13 mouse cellular contexts compared by ENCODE assay signal in genomic region chr4:134919733-134920540, GRCm38 (mm10). TPM values are rescaled to one million over a fixed set of nuclear protein-coding genes. Genes with fewer than 3 reads are reported as not detected.
DNase-seq lines count a peak whose midpoint lies in the region; ATAC-seq lines count a peak whose summit lies in the region.
"Had no signal": no experiment of that assay in that cellular context is flagged by ENCODE, and none has a peak within 500 bp of the region (broad histone marks: within the 10 kb centered on the region; RNA-seq: fewer than 3 reads in every experiment).

No protein-coding gene starts in this region.

- H3K4me2 ChIP-seq in liver, embryonic 12.5 days: peak overlapping the region; percentile 49
- H3K4me2 ChIP-seq in forebrain, embryonic 14.5 days (ENCODE audit: low read length): no peak overlapping the region
- H3K4me2 ChIP-seq: hindbrain, embryonic 14.5 days had no signal

- no peaks in the 10 kb centered on the region for H3K9me3 ChIP-seq in liver, embryonic 12.5 days (replicated peaks)
- no peaks in the 10 kb centered on the region for H3K9me3 ChIP-seq in forebrain, embryonic 14.5 days (replicated peaks; ENCODE audit: control insufficient read depth, low read length)

- 21% methylated on average over 12 of the region's 12 CpGs for WGBS in liver, embryonic 12.5 days (ENCODE audit: insufficient replicate concordance)
- 41% methylated on average over 12 of the region's 12 CpGs for WGBS in forebrain, embryonic 14.5 days

- H3K27ac ChIP-seq in liver, embryonic 12.5 days: peak overlapping the region; percentile 72
- H3K27ac ChIP-seq in forebrain, embryonic 14.5 days (ENCODE audit: low read depth, low read length): no peak overlapping the region
- H3K27ac ChIP-seq: hindbrain, embryonic 14.5 days had no signal

- peak; percentile 38 to 42 for DNase-seq in lung, adult 18-20 months
- no peak for DNase-seq in lung, postnatal 14 days
- DNase-seq in R1 (ENCODE audit: low read depth, low spot score): peak; percentile 74
- peak; percentile 84 for DNase-seq in thymus, postnatal 0 days (ENCODE audit: low spot score)
- no peak for DNase-seq in frontal cortex, postnatal 10 days (ENCODE audit: low spot score in 2 of 2)
- DNase-seq in forebrain, embryonic 14.5 days (ENCODE audit: low spot score): no peak
- no peak for DNase-seq in left cerebral cortex, adult 18-20 months (ENCODE audit: low spot score in 2 of 2)
- DNase-seq: cerebellum, adult 8-10 months had no signal

- H3K9ac ChIP-seq in liver, embryonic 12.5 days: peak overlapping the region; percentile 40; the same call in 1 of the 2 replicates
- no peak overlapping the region for H3K9ac ChIP-seq in forebrain, embryonic 14.5 days (ENCODE audit: low read length)
- H3K9ac ChIP-seq: hindbrain, embryonic 14.5 days had no signal

- H3K4me1 ChIP-seq in liver, embryonic 12.5 days: peaks cover 68% of the 10 kb centered on the region
- peaks cover 14% of the 10 kb centered on the region for H3K4me1 ChIP-seq in forebrain, embryonic 14.5 days (ENCODE audit: control insufficient read depth, insufficient read depth, low read length)

- ATAC-seq in liver, embryonic 12.5 days: no peak
- ATAC-seq in forebrain, embryonic 14.5 days: no peak
- ATAC-seq: forebrain, embryonic 16.5 days; midbrain, embryonic 16.5 days had no signal

- H3K36me3 ChIP-seq in liver, embryonic 12.5 days: peaks cover 11% of the 10 kb centered on the region
- peaks cover 3% of the 10 kb centered on the region; the same call in 1 of the 2 replicates for H3K36me3 ChIP-seq in forebrain, embryonic 14.5 days (ENCODE audit: control insufficient read depth, insufficient read depth, low read length)

- no peak overlapping the region for H3K4me3 ChIP-seq in liver, embryonic 12.5 days
- no peak overlapping the region for H3K4me3 ChIP-seq in forebrain, embryonic 14.5 days (ENCODE audit: low read depth, low read length)

- no peaks in the 10 kb centered on the region for H3K27me3 ChIP-seq in liver, embryonic 12.5 days (replicated peaks)
- H3K27me3 ChIP-seq in forebrain, embryonic 14.5 days (replicated peaks; ENCODE audit: control insufficient read depth, insufficient read depth, low read length): no peaks in the 10 kb centered on the region

RNA-seq across cellular contexts. Expression of gene Rsrp1, which starts 3.5 kb away (rescaled TPM):
- polyA plus RNA-seq in liver, embryonic 12.5 days (2016; fragmentation: Nextera tagmentation; extraction: Ambion mirVana): 310 and 322 TPM in 2 replicates
- polyA plus RNA-seq in thymus, postnatal 0 days (2015; fragmentation: Nextera tagmentation; extraction: Ambion mirVana): 822 and 855 TPM in 2 replicates
- polyA plus RNA-seq in forebrain, embryonic 14.5 days (2014; fragmentation: Nextera tagmentation; extraction: Ambion mirVana): 363 and 474 TPM in 2 replicates
- total RNA-seq in left cerebral cortex, adult 18-20 months (2021): 100 to 1,000 TPM; 248 to 297 TPM

RNA-seq across cellular contexts. Expression of gene Tmem50a, which starts 5.1 kb away (rescaled TPM):
- 94.2 and 94.9 TPM in 2 replicates for polyA plus RNA-seq in liver, embryonic 12.5 days (2016; fragmentation: Nextera tagmentation; extraction: Ambion mirVana)
- polyA plus RNA-seq in thymus, postnatal 0 days (2015; fragmentation: Nextera tagmentation; extraction: Ambion mirVana): 247 and 304 TPM in 2 replicates
- polyA plus RNA-seq in forebrain, embryonic 14.5 days (2014; fragmentation: Nextera tagmentation; extraction: Ambion mirVana): 166 and 178 TPM in 2 replicates
- 100 to 1,000 TPM; 119 to 127 TPM for total RNA-seq in left cerebral cortex, adult 18-20 months (2021)

RNA-seq across cellular contexts. Expression of gene Syf2, which starts 10.8 kb away (rescaled TPM):
- 70.8 and 72.8 TPM in 2 replicates for polyA plus RNA-seq in liver, embryonic 12.5 days (2016; fragmentation: Nextera tagmentation; extraction: Ambion mirVana)
- polyA plus RNA-seq in thymus, postnatal 0 days (2015; fragmentation: Nextera tagmentation; extraction: Ambion mirVana): 171 and 176 TPM in 2 replicates
- 68.1 and 72.7 TPM in 2 replicates for polyA plus RNA-seq in forebrain, embryonic 14.5 days (2014; fragmentation: Nextera tagmentation; extraction: Ambion mirVana)
- 10 to 100 TPM; 59.9 to 63.6 TPM for total RNA-seq in left cerebral cortex, adult 18-20 months (2021)

RNA-seq across cellular contexts. Expression of gene Rhd, which starts 55.6 kb away (rescaled TPM):
- polyA plus RNA-seq in liver, embryonic 12.5 days (2016; fragmentation: Nextera tagmentation; extraction: Ambion mirVana): 477 and 480 TPM in 2 replicates
- polyA plus RNA-seq in thymus, postnatal 0 days (2015; fragmentation: Nextera tagmentation; extraction: Ambion mirVana): 0.34 and 0.45 TPM in 2 replicates
- polyA plus RNA-seq in forebrain, embryonic 14.5 days (2014; fragmentation: Nextera tagmentation; extraction: Ambion mirVana): 0.85 and 0.99 TPM in 2 replicates
- total RNA-seq in left cerebral cortex, adult 18-20 months (2021): not detected
- total RNA-seq: left cerebral cortex, postnatal 25 days had no signal

Comparison
In these comparisons a context has a peak if more than half of its experiments do, and no peak if none do; other contexts are left out.
1. DNase-seq: peak in lung, adult 18-20 months (2 of 2), R1 (single experiment) and thymus, postnatal 0 days (single experiment); none in lung, postnatal 14 days (single experiment), frontal cortex, postnatal 10 days (0 of 2), forebrain, embryonic 14.5 days (single experiment) and left cerebral cortex, adult 18-20 months (0 of 2).